Mouse (Mus musculus): Measurements from ENCODE around the gene Pdgfra. TPM values are rescaled to one million over a fixed set of nuclear protein-coding genes. Genes with fewer than 3 reads are reported as not detected.

Gene Pdgfra
- polyA plus RNA-seq (2015; fragmentation: Nextera tagmentation; extraction: Ambion mirVana) = 53.3 and 53.6 TPM in 2 replicates

- peak within 1 kb of the TSS; percentile 65 for H3K4me3 ChIP-seq (ENCODE audit: low read length)
- H3K27ac ChIP-seq (ENCODE audit: low read length) = peak within 1 kb of the TSS; percentile 94
- peak within 1 kb of the TSS; percentile 68 for H3K9ac ChIP-seq (ENCODE audit: low read length)
- WGBS = under 1% methylated on average over 10 of the region's 10 CpGs
- H3K4me1 ChIP-seq (replicated peaks; ENCODE audit: control insufficient read depth, insufficient read depth, low read length) = peaks cover 13% of the 10 kb centered on the region
- H3K4me2 ChIP-seq (ENCODE audit: low read depth, low read length) = peak within 1 kb of the TSS; percentile 81
- peaks cover 42% of the 10 kb centered on the region for H3K27me3 ChIP-seq (ENCODE audit: control insufficient read depth, insufficient read depth, low read depth, low read length)
- ATAC-seq (ENCODE audit: low read depth) = peak; percentile 21; the same call in 1 of the 2 replicates
- H3K36me3 ChIP-seq (ENCODE audit: control insufficient read depth, insufficient read depth, low read length) = no peaks in the 10 kb centered on the region
- no peaks in the 10 kb centered on the region for H3K9me3 ChIP-seq (ENCODE audit: control insufficient read depth, low read length)
These were observed at the start of gene Pdgfra for GRCm38 (mm10) chr5:75152021-75152425. TSS of gene Pdgfra (plus strand) at chr5:75152292.

GRCm38 (mm10) chr5:75106511-75106910, 45.6 kb upstream of the Pdgfra start:
- no peak overlapping the region for H3K4me3 ChIP-seq (ENCODE audit: low read length)
- H3K36me3 ChIP-seq (ENCODE audit: control insufficient read depth, insufficient read depth, low read length) = no peaks in the 10 kb centered on the region
- H3K9me3 ChIP-seq (ENCODE audit: control insufficient read depth, low read length) = no peaks in the 10 kb centered on the region
- 69% methylated on average over 3 of the region's 3 CpGs for WGBS
- H3K4me2 ChIP-seq (ENCODE audit: low read depth, low read length) = no peak overlapping the region
- no peak for ATAC-seq (ENCODE audit: low read depth)
- H3K4me1 ChIP-seq (replicated peaks; ENCODE audit: control insufficient read depth, insufficient read depth, low read length) = no peaks in the 10 kb centered on the region
- H3K9ac ChIP-seq (ENCODE audit: low read length) = no peak overlapping the region
- no peaks in the 10 kb centered on the region for H3K27me3 ChIP-seq (ENCODE audit: control insufficient read depth, insufficient read depth, low read depth, low read length)
- no peak overlapping the region for H3K27ac ChIP-seq (ENCODE audit: low read length)

GRCm38 (mm10) chr5:75109368-75109767, 42.7 kb upstream of the Pdgfra start:
- H3K4me1 ChIP-seq (replicated peaks; ENCODE audit: control insufficient read depth, insufficient read depth, low read length) = no peaks in the 10 kb centered on the region
- no peak overlapping the region for H3K4me3 ChIP-seq (ENCODE audit: low read length)
- WGBS = 9% methylated on average over 5 of the region's 5 CpGs
- no peak for ATAC-seq (ENCODE audit: low read depth)
- no peak overlapping the region for H3K27ac ChIP-seq (ENCODE audit: low read length)
- H3K4me2 ChIP-seq (ENCODE audit: low read depth, low read length) = no peak overlapping the region
- no peaks in the 10 kb centered on the region for H3K27me3 ChIP-seq (ENCODE audit: control insufficient read depth, insufficient read depth, low read depth, low read length)
- H3K9ac ChIP-seq (ENCODE audit: low read length) = no peak overlapping the region
- H3K36me3 ChIP-seq (ENCODE audit: control insufficient read depth, insufficient read depth, low read length) = no peaks in the 10 kb centered on the region
- H3K9me3 ChIP-seq (ENCODE audit: control insufficient read depth, low read length) = no peaks in the 10 kb centered on the region

- H3K9ac ChIP-seq (ENCODE audit: low read length) = no peak overlapping the region
- no peaks in the 10 kb centered on the region for H3K36me3 ChIP-seq (ENCODE audit: control insufficient read depth, insufficient read depth, low read length)
- H3K4me2 ChIP-seq (ENCODE audit: low read depth, low read length) = no peak overlapping the region
- H3K9me3 ChIP-seq (ENCODE audit: control insufficient read depth, low read length) = no peaks in the 10 kb centered on the region
- no peak overlapping the region for H3K4me3 ChIP-seq (ENCODE audit: low read length)
- no peaks in the 10 kb centered on the region for H3K4me1 ChIP-seq (replicated peaks; ENCODE audit: control insufficient read depth, insufficient read depth, low read length)
- H3K27me3 ChIP-seq (ENCODE audit: control insufficient read depth, insufficient read depth, low read depth, low read length) = no peaks in the 10 kb centered on the region
- ATAC-seq (ENCODE audit: low read depth) = no peak
- H3K27ac ChIP-seq (ENCODE audit: low read length) = no peak overlapping the region
- 54% methylated on average over 5 of the region's 5 CpGs for WGBS
These were observed 40.3 kb upstream of the Pdgfra start for GRCm38 (mm10) chr5:75111781-75112180.

GRCm38 (mm10) chr5:75118840-75119239, 33.3 kb upstream of the Pdgfra start:
- H3K9me3 ChIP-seq (ENCODE audit: control insufficient read depth, low read length) = no peaks in the 10 kb centered on the region
- no peaks in the 10 kb centered on the region for H3K4me1 ChIP-seq (replicated peaks; ENCODE audit: control insufficient read depth, insufficient read depth, low read length)
- WGBS = 63% methylated on average over 7 of the region's 7 CpGs
- no peaks in the 10 kb centered on the region for H3K27me3 ChIP-seq (ENCODE audit: control insufficient read depth, insufficient read depth, low read depth, low read length)
- no peak overlapping the region for H3K4me2 ChIP-seq (ENCODE audit: low read depth, low read length)
- no peak overlapping the region for H3K4me3 ChIP-seq (ENCODE audit: low read length)
- no peak for ATAC-seq (ENCODE audit: low read depth)
- no peaks in the 10 kb centered on the region for H3K36me3 ChIP-seq (ENCODE audit: control insufficient read depth, insufficient read depth, low read length)
- H3K27ac ChIP-seq (ENCODE audit: low read length) = no peak overlapping the region
- no peak overlapping the region for H3K9ac ChIP-seq (ENCODE audit: low read length)

GRCm38 (mm10) chr5:75121646-75122045, 30.4 kb upstream of the Pdgfra start:
- no peaks in the 10 kb centered on the region for H3K27me3 ChIP-seq (ENCODE audit: control insufficient read depth, insufficient read depth, low read depth, low read length)
- H3K9me3 ChIP-seq (ENCODE audit: control insufficient read depth, low read length) = no peaks in the 10 kb centered on the region
- 35% methylated on average over 5 of the region's 5 CpGs for WGBS
- no peak for ATAC-seq (ENCODE audit: low read depth)
- no peak overlapping the region for H3K4me3 ChIP-seq (ENCODE audit: low read length)
- H3K4me2 ChIP-seq (ENCODE audit: low read depth, low read length) = no peak overlapping the region
- H3K27ac ChIP-seq (ENCODE audit: low read length) = no peak overlapping the region
- no peaks in the 10 kb centered on the region for H3K36me3 ChIP-seq (ENCODE audit: control insufficient read depth, insufficient read depth, low read length)
- no peak overlapping the region for H3K9ac ChIP-seq (ENCODE audit: low read length)
- H3K4me1 ChIP-seq (replicated peaks; ENCODE audit: control insufficient read depth, insufficient read depth, low read length) = no peaks in the 10 kb centered on the region

GRCm38 (mm10) chr5:75134681-75135080, 17.4 kb upstream of the Pdgfra start:
- H3K4me1 ChIP-seq (replicated peaks; ENCODE audit: control insufficient read depth, insufficient read depth, low read length) = no peaks in the 10 kb centered on the region
- WGBS = 80% methylated on average over 7 of the region's 7 CpGs
- no peak overlapping the region for H3K4me2 ChIP-seq (ENCODE audit: low read depth, low read length)
- H3K9me3 ChIP-seq (ENCODE audit: control insufficient read depth, low read length) = no peaks in the 10 kb centered on the region
- ATAC-seq (ENCODE audit: low read depth) = no peak
- H3K27ac ChIP-seq (ENCODE audit: low read length) = no peak overlapping the region
- no peaks in the 10 kb centered on the region for H3K36me3 ChIP-seq (ENCODE audit: control insufficient read depth, insufficient read depth, low read length)
- H3K9ac ChIP-seq (ENCODE audit: low read length) = no peak overlapping the region
- no peaks in the 10 kb centered on the region for H3K27me3 ChIP-seq (ENCODE audit: control insufficient read depth, insufficient read depth, low read depth, low read length)
- no peak overlapping the region for H3K4me3 ChIP-seq (ENCODE audit: low read length)

- H3K4me3 ChIP-seq (ENCODE audit: low read length) = peak overlapping the region; percentile 49
- H3K4me2 ChIP-seq (ENCODE audit: low read depth, low read length) = peak overlapping the region; percentile 76
- H3K9me3 ChIP-seq (ENCODE audit: control insufficient read depth, low read length) = no peaks in the 10 kb centered on the region
- no peak overlapping the region for H3K27ac ChIP-seq (ENCODE audit: low read length)
- 2% methylated on average over 14 of the region's 14 CpGs for WGBS
- H3K27me3 ChIP-seq (ENCODE audit: control insufficient read depth, insufficient read depth, low read depth, low read length) = peaks cover 22% of the 10 kb centered on the region
- H3K4me1 ChIP-seq (replicated peaks; ENCODE audit: control insufficient read depth, insufficient read depth, low read length) = peaks cover 3% of the 10 kb centered on the region; the same call in 1 of the 2 replicates
- H3K36me3 ChIP-seq (ENCODE audit: control insufficient read depth, insufficient read depth, low read length) = no peaks in the 10 kb centered on the region
- ATAC-seq (ENCODE audit: low read depth) = peak; percentile 70; the same call in 1 of the 2 replicates
- peak overlapping the region; percentile 68 for H3K9ac ChIP-seq (ENCODE audit: low read length)
These were observed 9.0 kb upstream of the Pdgfra start for GRCm38 (mm10) chr5:75143092-75143491.

GRCm38 (mm10) chr5:75143767-75144166, 8.3 kb upstream of the Pdgfra start:
- no peak for ATAC-seq (ENCODE audit: low read depth)

GRCm38 (mm10) chr5:75145341-75145740, 6.8 kb upstream of the Pdgfra start:
- Histone ChIP-seq H3K4me2 (ENCODE audit: low read depth, low read length) (no peak overlapping the region), H3K27me3 (ENCODE audit: control insufficient read depth, insufficient read depth, low read depth, low read length) (peaks cover 40% of the 10 kb centered on the region)

More at GRCm38 (mm10) chr5:75143767-75144166, 8.3 kb upstream of the Pdgfra start:
- Histone ChIP-seq H3K36me3 (ENCODE audit: control insufficient read depth, insufficient read depth, low read length) (no peaks in the 10 kb centered on the region), H3K27me3 (ENCODE audit: control insufficient read depth, insufficient read depth, low read depth, low read length) (peaks cover 28% of the 10 kb centered on the region), H3K4me2 (ENCODE audit: low read depth, low read length) (no peak overlapping the region), H3K9ac (ENCODE audit: low read length) (no peak overlapping the region), H3K27ac (ENCODE audit: low read length) (no peak overlapping the region), H3K4me3 (ENCODE audit: low read length) (no peak overlapping the region), H3K9me3 (ENCODE audit: control insufficient read depth, low read length) (no peaks in the 10 kb centered on the region), H3K4me1 (replicated peaks; ENCODE audit: control insufficient read depth, insufficient read depth, low read length) (peaks cover 7% of the 10 kb centered on the region)
- 25% methylated on average over 7 of the region's 7 CpGs for WGBS

More at GRCm38 (mm10) chr5:75145341-75145740, 6.8 kb upstream of the Pdgfra start:
- no peaks in the 10 kb centered on the region for H3K36me3 ChIP-seq (ENCODE audit: control insufficient read depth, insufficient read depth, low read length)
- 74% methylated on average over 2 of the region's 2 CpGs for WGBS
- no peak overlapping the region for H3K27ac ChIP-seq (ENCODE audit: low read length)
- H3K9me3 ChIP-seq (ENCODE audit: control insufficient read depth, low read length) = no peaks in the 10 kb centered on the region
- no peak overlapping the region for H3K9ac ChIP-seq (ENCODE audit: low read length)
- H3K4me1 ChIP-seq (replicated peaks; ENCODE audit: control insufficient read depth, insufficient read depth, low read length) = peaks cover 11% of the 10 kb centered on the region
- H3K4me3 ChIP-seq (ENCODE audit: low read length) = no peak overlapping the region
- no peak for ATAC-seq (ENCODE audit: low read depth)

All from lung, embryonic 16.5 days (tissue).